Mouse (Mus musculus): Measurements from ENCODE around the gene Vgf. TPM values are rescaled to one million over a fixed set of nuclear protein-coding genes. Genes with fewer than 3 reads are reported as not detected.
A peak's percentile ranks its signal among the peaks of the same experiment; 100 is the strongest.

Gene Vgf
- polyA plus RNA-seq, 1 experiment: not detected

DNA sequence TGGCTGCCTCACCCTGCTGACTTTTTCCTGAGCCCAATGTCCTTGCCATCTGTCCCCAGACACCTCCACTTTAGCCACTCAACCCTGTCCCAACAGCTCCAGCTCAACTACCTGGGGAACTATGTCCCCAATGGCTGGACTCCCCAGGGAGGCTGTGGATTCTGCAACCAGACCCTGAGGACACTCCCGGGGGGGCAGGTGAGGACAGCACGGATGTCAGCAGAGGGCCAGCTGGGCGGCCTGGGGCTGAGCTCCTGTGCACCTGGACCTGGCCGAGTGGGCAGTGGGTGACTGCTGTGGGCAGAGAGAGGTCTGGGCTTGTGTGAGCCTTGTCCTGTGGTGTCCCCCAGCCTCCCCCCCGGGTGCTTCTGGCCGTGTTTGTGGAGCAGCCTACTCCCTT is 36.4 kb upstream of the Vgf start:
- H3K27ac ChIP-seq (ENCODE audit: insufficient read depth, low read depth, low read length): no peak overlapping the region
- peaks cover 11% of the 10 kb centered on the region for H3K4me1 ChIP-seq (ENCODE audit: control insufficient read depth, insufficient read depth, low read length)
- TF ChIP-seq POLR2A (IDR thresholded peaks at IDR 0.05; ENCODE audit: borderline replicate concordance, low read depth, low read length) (no peak), CTCF (IDR thresholded peaks at IDR 0.05; ENCODE audit: low read depth, low read length) (no peak)
- no peak overlapping the region for H3K4me3 ChIP-seq (ENCODE audit: insufficient read depth, low read length)

- Histone ChIP-seq H3K4me1 (ENCODE audit: control insufficient read depth, insufficient read depth, low read length) (no peaks in the 10 kb centered on the region), H3K27ac (ENCODE audit: insufficient read depth, low read depth, low read length) (no peak overlapping the region), H3K4me3 (ENCODE audit: insufficient read depth, low read length) (no peak overlapping the region)
- TF ChIP-seq POLR2A (IDR thresholded peaks at IDR 0.05; ENCODE audit: borderline replicate concordance, low read depth, low read length) (no peak), CTCF (IDR thresholded peaks at IDR 0.05; ENCODE audit: low read depth, low read length) (no peak)
Observed at GRCm38 (mm10) chr5:136999449-136999848, 26.7 kb upstream of the Vgf start.

- Histone ChIP-seq H3K4me1 (ENCODE audit: control insufficient read depth, insufficient read depth, low read length) (no peaks in the 10 kb centered on the region), H3K27ac (ENCODE audit: insufficient read depth, low read depth, low read length) (no peak overlapping the region)
- TF ChIP-seq CTCF (IDR thresholded peaks at IDR 0.05; ENCODE audit: low read depth, low read length) (no peak), POLR2A (IDR thresholded peaks at IDR 0.05; ENCODE audit: borderline replicate concordance, low read depth, low read length) (no peak)
Observed at GRCm38 (mm10) chr5:137000612-137001011, 25.6 kb upstream of the Vgf start.

GRCm38 (mm10) chr5:137007276-137007675 is 18.9 kb upstream of the Vgf start:
- Histone ChIP-seq H3K4me1 (ENCODE audit: control insufficient read depth, insufficient read depth, low read length) (no peaks in the 10 kb centered on the region), H3K27ac (ENCODE audit: insufficient read depth, low read depth, low read length) (no peak overlapping the region), H3K4me3 (ENCODE audit: insufficient read depth, low read length) (no peak overlapping the region)
- no peak for TF ChIP-seq CTCF (IDR thresholded peaks at IDR 0.05; ENCODE audit: low read depth, low read length)
- TF ChIP-seq POLR2A (IDR thresholded peaks at IDR 0.05; ENCODE audit: borderline replicate concordance, low read depth, low read length): no peak

More at GRCm38 (mm10) chr5:137000612-137001011, 25.6 kb upstream of the Vgf start:
- no peak overlapping the region for H3K4me3 ChIP-seq (ENCODE audit: insufficient read depth, low read length)

DNA sequence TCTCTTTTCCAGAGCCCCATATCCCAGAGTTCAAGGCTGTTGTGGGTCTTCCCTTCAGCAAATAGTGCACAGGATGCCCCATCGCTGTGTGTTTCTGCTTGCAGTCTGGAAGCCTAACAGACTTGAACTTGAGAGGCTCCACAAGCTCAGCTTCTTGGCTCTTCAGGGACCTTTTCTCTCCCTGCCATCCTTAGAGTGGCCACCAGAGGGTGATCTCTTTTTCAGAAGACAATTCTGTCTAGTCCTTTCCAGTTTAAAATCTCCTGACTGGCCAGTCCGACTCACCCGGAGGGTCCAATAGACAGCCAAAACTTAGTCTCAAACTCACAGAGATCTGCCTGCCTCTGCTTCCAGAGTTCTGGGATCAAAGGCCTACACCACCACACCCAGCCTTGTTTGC is 16.2 kb upstream of the Vgf start:
- Histone ChIP-seq H3K4me3 (ENCODE audit: insufficient read depth, low read length) (no peak overlapping the region), H3K27ac (ENCODE audit: insufficient read depth, low read depth, low read length) (no peak overlapping the region), H3K4me1 (ENCODE audit: control insufficient read depth, insufficient read depth, low read length) (no peaks in the 10 kb centered on the region)
- TF ChIP-seq POLR2A (IDR thresholded peaks at IDR 0.05; ENCODE audit: borderline replicate concordance, low read depth, low read length) (no peak), CTCF (IDR thresholded peaks at IDR 0.05; ENCODE audit: low read depth, low read length) (peak; percentile 10; the same call in 1 of the 2 replicates)

- TF ChIP-seq POLR2A (IDR thresholded peaks at IDR 0.05; ENCODE audit: borderline replicate concordance, low read depth, low read length): no peak
- no peak for TF ChIP-seq CTCF (IDR thresholded peaks at IDR 0.05; ENCODE audit: low read depth, low read length)
Observed at GRCm38 (mm10) chr5:137012401-137012950, 13.7 kb upstream of the Vgf start.

GRCm38 (mm10) chr5:137015913-137016312 is 10.3 kb upstream of the Vgf start:
- TF ChIP-seq CTCF (IDR thresholded peaks at IDR 0.05; ENCODE audit: low read depth, low read length) (no peak), POLR2A (IDR thresholded peaks at IDR 0.05; ENCODE audit: borderline replicate concordance, low read depth, low read length) (no peak)

More at GRCm38 (mm10) chr5:137012401-137012950, 13.7 kb upstream of the Vgf start:
- Histone ChIP-seq H3K27ac (ENCODE audit: insufficient read depth, low read depth, low read length) (no peak overlapping the region), H3K4me1 (ENCODE audit: control insufficient read depth, insufficient read depth, low read length) (no peaks in the 10 kb centered on the region), H3K4me3 (ENCODE audit: insufficient read depth, low read length) (no peak overlapping the region)

DNA sequence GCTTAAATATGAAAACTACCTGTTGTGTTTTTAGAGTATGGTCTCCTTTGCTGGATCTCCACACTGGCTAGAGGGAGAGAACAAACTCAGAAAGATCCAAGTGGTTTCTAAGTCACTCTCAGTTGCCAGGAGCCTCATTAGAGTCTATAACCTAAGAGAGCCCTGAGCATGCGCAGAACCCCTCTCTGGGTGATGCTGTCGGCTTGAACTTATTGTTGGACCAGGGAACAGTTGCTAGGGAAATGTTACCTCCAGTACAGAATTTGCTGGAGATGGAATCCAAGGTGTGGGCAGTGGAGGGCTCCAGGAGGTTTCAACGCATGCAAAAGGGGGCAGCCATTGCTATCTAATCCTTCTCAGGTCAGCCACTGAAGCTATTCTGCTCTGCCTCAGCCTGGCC is 1.9 kb upstream of the Vgf start:
- TF ChIP-seq POLR2A (IDR thresholded peaks at IDR 0.05; ENCODE audit: borderline replicate concordance, low read depth, low read length): no peak
- no peak for TF ChIP-seq CTCF (IDR thresholded peaks at IDR 0.05; ENCODE audit: low read depth, low read length)

More at GRCm38 (mm10) chr5:137015913-137016312, 10.3 kb upstream of the Vgf start:
- H3K27ac ChIP-seq (ENCODE audit: insufficient read depth, low read depth, low read length): no peak overlapping the region
- no peaks in the 10 kb centered on the region for H3K4me1 ChIP-seq (ENCODE audit: control insufficient read depth, insufficient read depth, low read length)
- H3K4me3 ChIP-seq (ENCODE audit: insufficient read depth, low read length): no peak overlapping the region

GRCm38 (mm10) chr5:137025132-137025531 is 1.1 kb upstream of the Vgf start:
- TF ChIP-seq CTCF (IDR thresholded peaks at IDR 0.05; ENCODE audit: low read depth, low read length) (peak; percentile 83), POLR2A (IDR thresholded peaks at IDR 0.05; ENCODE audit: borderline replicate concordance, low read depth, low read length) (no peak)
- H3K4me3 ChIP-seq (ENCODE audit: insufficient read depth, low read length): no peak overlapping the region
- H3K27ac ChIP-seq (ENCODE audit: insufficient read depth, low read depth, low read length): no peak overlapping the region
- H3K4me1 ChIP-seq (ENCODE audit: control insufficient read depth, insufficient read depth, low read length): peaks cover 5% of the 10 kb centered on the region

More for the DNA sequence above, 1.9 kb upstream of the Vgf start:
- no peak overlapping the region for H3K4me3 ChIP-seq (ENCODE audit: insufficient read depth, low read length)
- no peak overlapping the region for H3K27ac ChIP-seq (ENCODE audit: insufficient read depth, low read depth, low read length)
- peaks cover 2% of the 10 kb centered on the region for H3K4me1 ChIP-seq (ENCODE audit: control insufficient read depth, insufficient read depth, low read length)

DNA sequence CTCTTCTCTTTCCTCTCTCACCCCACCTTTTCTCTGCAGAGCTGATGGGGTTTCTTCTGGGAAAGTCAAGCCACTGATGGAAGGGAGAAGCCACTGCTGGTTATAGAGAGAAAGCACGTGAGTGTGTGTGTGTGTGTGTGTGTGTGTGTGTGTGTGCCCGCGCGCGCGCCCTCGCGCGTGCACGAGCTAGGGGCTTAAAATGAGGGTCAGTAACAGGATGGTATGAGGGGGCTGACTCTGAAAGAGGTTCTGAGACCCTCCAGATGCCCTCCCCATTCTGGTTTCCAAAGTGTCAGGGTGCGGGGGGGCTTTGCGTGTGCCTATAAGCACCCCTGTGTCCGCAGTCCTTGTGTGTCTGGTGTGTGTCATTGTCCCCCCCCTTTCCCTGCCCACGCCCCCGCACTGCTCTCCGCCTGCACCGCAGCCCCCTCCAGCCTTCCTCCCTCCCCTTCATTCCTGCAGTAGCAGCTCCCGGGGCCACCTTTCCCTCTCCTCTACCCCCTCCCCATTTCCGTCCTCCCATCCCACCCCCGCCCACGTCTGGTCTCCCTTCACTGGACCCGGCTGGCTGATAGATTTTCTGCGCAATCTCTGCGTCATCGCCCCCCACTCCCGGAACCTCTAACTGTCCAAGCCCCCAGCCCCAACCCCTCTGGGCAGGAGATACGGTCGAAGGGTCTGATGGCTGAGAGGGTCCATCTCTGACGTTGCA is 2.5 kb downstream of the Vgf start:
- H3K27ac ChIP-seq (ENCODE audit: insufficient read depth, low read depth, low read length): no peak overlapping the region
- TF ChIP-seq CTCF (IDR thresholded peaks at IDR 0.05; ENCODE audit: low read depth, low read length): no peak
- no peak for TF ChIP-seq POLR2A (IDR thresholded peaks at IDR 0.05; ENCODE audit: borderline replicate concordance, low read depth, low read length)
- H3K4me1 ChIP-seq (ENCODE audit: control insufficient read depth, insufficient read depth, low read length): peaks cover 16% of the 10 kb centered on the region
- H3K4me3 ChIP-seq (ENCODE audit: insufficient read depth, low read length): no peak overlapping the region
